Mouse (Mus musculus): Measurements from ENCODE around the gene Fam149a.
A peak's percentile ranks its signal among the peaks of the same experiment; 100 is the strongest.

Gene Fam149a

GRCm38 (mm10) chr8:45381963-45382347 lies at the start of gene Fam149a:
Gene Fam149a (minus strand): TSS chr8:45382291.
- DNase-seq (ENCODE audit: low read depth, low spot score), result peak; percentile 68

GRCm38 (mm10) chr8:45420151-45420550 lies 38.1 kb upstream of the Fam149a start:
- DNase-seq (ENCODE audit: low read depth, low spot score), result no peak

DNA sequence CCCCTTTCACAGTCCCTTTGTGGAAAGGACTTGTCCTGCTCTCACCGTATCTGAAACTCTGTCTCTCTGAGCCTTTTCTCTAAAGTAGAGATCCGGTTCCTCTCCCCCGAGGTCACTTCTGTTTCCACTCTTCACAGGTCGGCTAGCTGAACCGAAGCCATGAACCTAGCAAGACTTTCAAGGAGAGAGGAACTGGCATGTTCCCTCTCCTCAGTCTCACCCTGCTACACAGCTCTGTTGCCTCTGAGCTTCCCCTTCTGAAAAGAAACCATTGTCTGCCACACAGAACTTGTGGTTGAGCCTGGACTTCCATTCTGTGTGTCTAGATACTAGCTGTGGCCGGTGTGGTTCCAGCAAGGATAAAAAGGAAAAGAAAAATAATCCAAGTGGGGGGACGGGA lies 32.9 kb upstream of the Fam149a start:
- no peak for DNase-seq (ENCODE audit: low read depth, low spot score)

DNA sequence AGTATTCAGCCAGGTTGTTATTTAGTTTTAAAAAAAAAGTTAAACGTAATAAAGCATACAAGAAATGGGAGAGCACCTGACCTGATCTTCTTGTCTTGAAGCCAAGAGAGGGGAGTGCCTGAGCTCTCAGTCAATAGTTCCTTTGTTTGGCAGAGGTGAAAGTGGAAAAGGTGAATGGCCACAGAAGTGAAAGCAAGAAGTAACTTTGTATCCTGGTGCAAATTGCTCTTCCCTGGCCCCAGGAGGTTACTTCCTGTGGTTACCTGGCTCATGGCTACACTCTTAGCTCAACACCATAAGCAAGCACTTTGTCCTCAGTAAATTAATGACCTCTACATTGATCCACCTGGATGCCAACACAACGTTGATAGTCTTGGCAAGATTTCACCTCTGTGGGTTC lies 28.8 kb upstream of the Fam149a start, which contains the start of gene Tlr3:
Gene Tlr3 (minus strand): TSS at position 199 of the 400 bp plus-strand sequence.
- DNase-seq (ENCODE audit: low read depth, low spot score), result no peak

DNA sequence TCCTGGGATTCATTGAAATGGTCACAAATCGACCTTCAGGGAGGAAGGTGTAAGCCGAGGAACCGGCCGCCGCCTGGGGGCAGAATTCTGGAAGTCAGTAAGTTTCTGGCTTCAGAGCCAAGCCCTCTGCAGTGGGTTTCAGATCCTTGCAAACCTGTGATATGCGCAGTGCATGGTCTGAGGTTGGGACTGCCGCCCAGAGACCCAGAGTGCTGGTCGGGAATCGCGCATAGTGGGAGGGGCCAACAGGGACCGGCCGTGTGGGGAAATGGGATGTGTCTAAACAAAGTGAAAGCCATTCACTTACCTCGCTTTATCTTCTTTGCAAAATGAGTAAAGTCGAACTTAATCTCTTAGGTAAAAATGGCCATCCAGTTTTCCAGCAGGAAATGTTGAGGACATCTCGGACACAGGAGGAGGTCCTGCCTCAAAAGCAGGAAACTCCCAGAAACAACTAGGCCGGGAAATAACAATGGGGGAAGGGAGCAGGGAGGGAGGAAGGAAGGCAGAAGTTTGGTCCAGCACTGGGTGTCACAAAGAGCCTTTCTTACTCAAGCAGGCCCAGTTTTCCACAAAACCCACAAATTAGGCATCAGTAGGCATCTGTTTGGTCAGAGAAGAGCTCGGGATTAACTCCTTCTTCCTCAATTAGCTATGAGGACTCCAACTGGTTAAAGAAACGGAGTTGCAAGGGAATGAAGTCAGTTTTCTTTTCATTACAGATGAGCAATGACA lies 28.2 kb upstream of the Fam149a start:
- peak; percentile 53 for DNase-seq (ENCODE audit: low read depth, low spot score)

DNA sequence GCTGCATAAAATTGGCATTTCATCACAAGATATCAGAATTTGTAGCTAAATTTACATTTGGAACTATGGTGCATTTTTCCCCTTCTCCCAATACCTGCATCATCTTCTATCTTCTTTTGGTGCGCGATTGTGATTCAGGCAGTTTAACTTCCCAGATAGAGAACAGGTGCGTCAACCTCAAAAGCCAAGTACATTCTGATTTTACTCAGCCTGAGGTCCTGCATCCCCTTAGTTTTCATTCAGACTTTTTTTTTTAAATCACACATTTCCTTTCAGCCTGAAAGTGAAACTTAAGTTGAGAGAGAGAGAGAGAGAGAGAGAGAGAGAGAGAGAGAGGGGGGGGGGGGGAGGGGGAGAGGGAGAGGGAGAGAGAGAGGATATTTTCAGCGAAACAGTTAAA lies 27.6 kb upstream of the Fam149a start:
- DNase-seq (ENCODE audit: low read depth, low spot score), result no peak

- DNase-seq (ENCODE audit: low read depth, low spot score), result no peak
Observed at GRCm38 (mm10) chr8:45383250-45383649, 1.2 kb upstream of the Fam149a start.

- DNase-seq (ENCODE audit: low read depth, low spot score), result peak; percentile 4
Observed at GRCm38 (mm10) chr8:45381075-45381962, 772 bp downstream of the Fam149a start.

- DNase-seq (ENCODE audit: low read depth, low spot score), result no peak
Observed at GRCm38 (mm10) chr8:45380598-45380997, 1.5 kb downstream of the Fam149a start.

- no peak for DNase-seq (ENCODE audit: low read depth, low spot score)
Observed at GRCm38 (mm10) chr8:45374071-45374470, 8.0 kb downstream of the Fam149a start.

DNA sequence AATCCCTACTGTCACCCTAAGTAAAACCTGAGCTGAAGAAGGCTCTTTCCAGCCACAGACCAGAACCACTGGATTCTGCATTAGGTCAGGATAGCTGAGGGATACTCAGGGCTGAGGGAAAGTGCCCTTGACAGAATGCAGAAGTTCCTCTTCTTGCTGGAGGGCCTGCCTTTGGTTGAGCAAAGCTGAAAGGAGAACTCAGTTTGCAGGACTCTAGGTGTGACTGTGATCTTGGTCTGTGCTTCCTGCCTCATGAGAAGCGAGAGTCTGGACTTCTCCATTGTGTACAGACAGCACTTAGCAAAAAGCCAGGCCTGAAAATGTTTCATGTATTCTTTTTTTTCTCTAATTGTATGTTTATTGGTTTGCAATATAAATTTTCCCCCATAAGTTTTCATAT lies 14.9 kb downstream of the Fam149a start:
- DNase-seq (ENCODE audit: low read depth, low spot score), result no peak

- no peak for DNase-seq (ENCODE audit: low read depth, low spot score)
Observed at GRCm38 (mm10) chr8:45363220-45363619, 18.9 kb downstream of the Fam149a start.

GRCm38 (mm10) chr8:45362323-45362722 lies 19.8 kb downstream of the Fam149a start:
- peak; percentile 3 for DNase-seq (ENCODE audit: low read depth, low spot score)

DNA sequence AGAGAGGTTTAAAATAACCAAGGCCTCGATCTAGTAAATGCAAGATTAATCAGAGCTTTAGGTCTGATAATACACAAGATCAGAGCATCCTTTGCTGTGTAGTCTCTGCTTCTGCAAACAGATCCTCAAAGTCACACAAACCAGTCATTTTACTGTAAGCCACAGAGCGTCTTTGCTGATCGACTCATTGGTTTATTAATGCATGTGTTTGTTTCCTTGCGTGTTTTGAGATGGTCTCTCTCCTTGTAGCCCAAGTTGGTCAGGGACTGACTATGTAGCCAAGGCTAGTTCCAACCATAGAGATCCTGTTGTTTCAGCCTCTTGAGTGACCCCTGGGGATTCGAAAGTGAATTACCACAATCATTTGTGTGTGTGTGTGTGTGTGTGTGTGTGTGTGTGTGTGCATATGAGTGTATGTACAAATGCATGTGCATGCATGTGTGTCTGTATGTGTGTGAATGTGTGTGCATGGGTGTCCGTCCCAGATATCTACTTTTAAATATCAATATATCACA lies 22.9 kb downstream of the Fam149a start:
- peak; percentile 2 for DNase-seq (ENCODE audit: low read depth, low spot score)

GRCm38 (mm10) chr8:45358132-45358918 lies 23.8 kb downstream of the Fam149a start:
- DNase-seq (ENCODE audit: low read depth, low spot score), result peak; percentile 40

DNA sequence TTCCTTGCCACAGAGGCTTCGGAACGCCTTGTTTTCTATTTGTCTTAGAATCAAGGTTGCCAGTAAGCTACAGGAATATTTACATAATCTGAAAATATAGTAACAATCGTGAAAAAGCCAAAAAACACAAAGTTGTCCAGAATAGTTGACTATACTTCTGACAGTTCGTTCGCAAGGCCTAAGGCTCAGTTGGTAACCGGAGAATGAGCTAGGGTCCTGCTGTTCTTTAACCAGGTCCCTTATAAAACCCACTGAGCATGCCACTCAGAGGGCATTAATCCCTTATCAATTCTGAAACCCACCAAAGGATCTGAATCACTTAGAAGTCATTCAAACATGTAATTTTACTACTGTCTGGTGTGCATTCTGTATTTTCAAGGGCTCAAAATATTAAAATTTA lies 26.3 kb downstream of the Fam149a start:
- DNase-seq (ENCODE audit: low read depth, low spot score), result no peak

- DNase-seq (ENCODE audit: low read depth, low spot score), result peak; percentile 88
Observed at GRCm38 (mm10) chr8:45345031-45345430, 37.1 kb downstream of the Fam149a start.

- DNase-seq (ENCODE audit: low read depth, low spot score), result no peak
Observed at GRCm38 (mm10) chr8:45344298-45344697, 37.8 kb downstream of the Fam149a start.

- no peak for DNase-seq (ENCODE audit: low read depth, low spot score)
Observed at GRCm38 (mm10) chr8:45341630-45342628, 40.2 kb downstream of the Fam149a start.

DNA sequence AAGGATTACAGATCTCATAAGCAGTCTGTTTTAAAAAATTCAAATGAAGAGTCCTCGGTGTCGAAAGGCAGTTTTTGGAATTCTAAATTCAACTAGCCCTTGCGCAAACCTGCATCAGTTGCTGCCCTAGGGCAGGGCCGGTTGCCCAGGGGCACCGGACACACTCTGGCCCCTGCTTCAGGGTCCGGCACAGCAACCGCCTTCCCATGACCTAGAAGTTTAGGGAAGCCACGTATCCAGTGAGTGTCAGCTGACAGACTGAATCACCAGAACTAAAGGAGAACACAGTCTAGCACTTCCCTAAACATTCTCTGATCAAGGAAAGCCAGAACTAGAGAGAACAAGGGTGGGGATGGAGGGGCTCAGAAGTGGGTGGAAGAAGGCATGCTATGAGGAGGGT lies 48.6 kb downstream of the Fam149a start:
- no peak for DNase-seq (ENCODE audit: low read depth, low spot score)

All from forelimb bud, embryonic 11.5 days (tissue).